Comparison of ENCODE assay signal across 14 mouse cellular contexts in genomic region chr3:86701163-86701563, GRCm38 (mm10).
DNase-seq lines count a peak whose midpoint lies in the region; ATAC-seq lines count a peak whose summit lies in the region.
"Had no signal": no experiment of that assay in that cellular context is flagged by ENCODE, and none has a peak within 500 bp of the region (broad histone marks: within the 10 kb centered on the region; RNA-seq: fewer than 3 reads in every experiment).

No protein-coding gene starts in this region.

- H3K9me3 ChIP-seq in heart, embryonic 10.5 days = no peaks in the 10 kb centered on the region
- no peaks in the 10 kb centered on the region for H3K9me3 ChIP-seq in forebrain, embryonic 14.5 days (replicated peaks; ENCODE audit: control insufficient read depth, low read length)
- H3K9me3 ChIP-seq in limb, embryonic 11.5 days (ENCODE audit: control insufficient read depth, low read length) = no peaks in the 10 kb centered on the region
- no peaks in the 10 kb centered on the region for H3K9me3 ChIP-seq in neural tube, embryonic 14.5 days (ENCODE audit: control insufficient read depth, low read length)
- H3K9me3 ChIP-seq: G1E had no signal

- no peaks in the 10 kb centered on the region for H3K27me3 ChIP-seq in heart, embryonic 10.5 days (ENCODE audit: insufficient read depth, poor library complexity, severe bottlenecking)
- H3K27me3 ChIP-seq in forebrain, embryonic 14.5 days (replicated peaks; ENCODE audit: control insufficient read depth, insufficient read depth, low read length) = peaks cover 24% of the 10 kb centered on the region
- H3K27me3 ChIP-seq in limb, embryonic 11.5 days (ENCODE audit: control insufficient read depth, insufficient read depth, low read length) = no peaks in the 10 kb centered on the region
- H3K27me3 ChIP-seq in neural tube, embryonic 14.5 days (ENCODE audit: control insufficient read depth, insufficient read depth, low read length) = no peaks in the 10 kb centered on the region

- H3K4me2 ChIP-seq in forebrain, embryonic 14.5 days (ENCODE audit: low read length) = no peak overlapping the region
- H3K4me2 ChIP-seq in limb, embryonic 11.5 days (ENCODE audit: low read depth, severe bottlenecking) = no peak overlapping the region
- H3K4me2 ChIP-seq in neural tube, embryonic 14.5 days (ENCODE audit: low read depth, low read length) = no peak overlapping the region

- peaks cover 10% of the 10 kb centered on the region for H3K4me1 ChIP-seq in heart, embryonic 10.5 days
- peaks cover 7% of the 10 kb centered on the region; the same call in 1 of the 2 replicates for H3K4me1 ChIP-seq in forebrain, embryonic 14.5 days (ENCODE audit: control insufficient read depth, insufficient read depth, low read length)
- H3K4me1 ChIP-seq in limb, embryonic 11.5 days (ENCODE audit: control insufficient read depth, insufficient read depth, low read length) = peaks cover 4% of the 10 kb centered on the region; the same call in 1 of the 2 replicates
- peaks cover 10% of the 10 kb centered on the region; the same call in 1 of the 2 replicates for H3K4me1 ChIP-seq in neural tube, embryonic 14.5 days (ENCODE audit: control insufficient read depth, insufficient read depth, low read length)

- H3K4me3 ChIP-seq in heart, embryonic 10.5 days = no peak overlapping the region
- no peak overlapping the region for H3K4me3 ChIP-seq in forebrain, embryonic 14.5 days (ENCODE audit: low read depth, low read length)
- H3K4me3 ChIP-seq in limb, embryonic 11.5 days (ENCODE audit: low read depth, low read length) = no peak overlapping the region
- no peak overlapping the region for H3K4me3 ChIP-seq in neural tube, embryonic 14.5 days (ENCODE audit: low read depth, low read length)
- H3K4me3 ChIP-seq: left cerebral cortex, adult 2 months had no signal

- intact Hi-C loops in heart, postnatal 14 days (cut with DNase I) = no loop called here

- 0 out of 2 replicates have a peak overlapping the region, but pooled peaks have one; percentile 7 for H3K27ac ChIP-seq in heart, embryonic 10.5 days
- no peak overlapping the region for H3K27ac ChIP-seq in forebrain, embryonic 14.5 days (ENCODE audit: low read depth, low read length)
- peak overlapping the region; percentile 38 for H3K27ac ChIP-seq in limb, embryonic 11.5 days (replicated peaks; ENCODE audit: low read depth, low read length)
- H3K27ac ChIP-seq in neural tube, embryonic 14.5 days (ENCODE audit: low read depth, low read length) = no peak overlapping the region
- H3K27ac ChIP-seq: left cerebral cortex, adult 2 months had no signal

- no peaks in the 10 kb centered on the region for H3K36me3 ChIP-seq in heart, embryonic 10.5 days
- no peaks in the 10 kb centered on the region for H3K36me3 ChIP-seq in forebrain, embryonic 14.5 days (ENCODE audit: control insufficient read depth, insufficient read depth, low read length)
- H3K36me3 ChIP-seq in limb, embryonic 11.5 days (ENCODE audit: control insufficient read depth, insufficient read depth, low read length) = no peaks in the 10 kb centered on the region
- no peaks in the 10 kb centered on the region for H3K36me3 ChIP-seq in neural tube, embryonic 14.5 days (ENCODE audit: control insufficient read depth, insufficient read depth, low read length)
- H3K36me3 ChIP-seq: G1E had no signal

- peak; percentile 94 for ATAC-seq in forebrain, embryonic 14.5 days
- ATAC-seq in limb, embryonic 11.5 days (ENCODE audit: insufficient number of reproducible peaks, low FRiP score, low TSS enrichment, low read depth) = peak; percentile 81
- peak; percentile 90 for ATAC-seq in neural tube, embryonic 14.5 days (ENCODE audit: low read depth)

- H3K9ac ChIP-seq in forebrain, embryonic 14.5 days (ENCODE audit: low read length) = no peak overlapping the region
- H3K9ac ChIP-seq in limb, embryonic 11.5 days (ENCODE audit: low read length) = no peak overlapping the region
- H3K9ac ChIP-seq in neural tube, embryonic 14.5 days (replicated peaks; ENCODE audit: low read depth, low read length) = no peak overlapping the region

- WGBS in heart, embryonic 10.5 days = 5% methylated on average over 1 of the region's 1 CpGs
- 0% methylated on average over 1 of the region's 1 CpGs for WGBS in forebrain, embryonic 14.5 days
- WGBS in limb, embryonic 11.5 days = 0% methylated on average over 1 of the region's 1 CpGs
- 0% methylated on average over 1 of the region's 1 CpGs for WGBS in neural tube, embryonic 14.5 days

- no peak for DNase-seq in heart, embryonic 10.5 days (ENCODE audit: low spot score)
- DNase-seq in heart, postnatal 14 days = no peak
- peak; percentile 90 for DNase-seq in forebrain, embryonic 14.5 days (ENCODE audit: low spot score)
- DNase-seq in limb, embryonic 11.5 days (ENCODE audit: low spot score) = peak; percentile 64
- DNase-seq in thymus, adult 18-20 months = no peak
- no peak for DNase-seq in kidney, postnatal 14 days
- DNase-seq in right cerebral cortex, postnatal 36 days (ENCODE audit: low spot score in 2 of 2) = no peak
- DNase-seq: adrenal gland, postnatal 10 days; cerebellum, postnatal 14 days; kidney, adult 8-10 months; lung, postnatal 14 days had no signal

Comparison
In these comparisons a context has a peak if more than half of its experiments do, and no peak if none do; other contexts are left out.
1. DNase-seq: peak in forebrain, embryonic 14.5 days (single experiment) and limb, embryonic 11.5 days (single experiment); none in heart, embryonic 10.5 days (single experiment), heart, postnatal 14 days (0 of 2), thymus, adult 18-20 months (0 of 2), kidney, postnatal 14 days (single experiment) and right cerebral cortex, postnatal 36 days (0 of 2).
2. H3K27ac ChIP-seq: peak in heart, embryonic 10.5 days (single experiment) and limb, embryonic 11.5 days (single experiment); none in forebrain, embryonic 14.5 days (single experiment) and neural tube, embryonic 14.5 days (single experiment).
3. Peak in every context shown above with its lines, with median percentiles within 50 percentile points of each other: ATAC-seq.